Mouse (Mus musculus) layer of hippocampus, adult 11-12 months (tissue): Measurements from ENCODE around the gene Cwc15.
"Not testable (repeated sequence)": the region's sequence is repeated elsewhere in the genome, so short reads cannot be mapped to it uniquely, and the experiment has no call there.

Experiments used
- DNase-seq: peaks from one replicate; pipeline ENCODE4 v3.0.0; 2022; ENCODE audit warnings: low spot score

Cwc15 gene

GRCm38 (mm10) chr9:14500023-14500915 is at the start of gene Cwc15, which contains the start of gene Kdm4d:
TSS of gene Cwc15 (plus strand) at chr9:14500617.
TSS of gene Kdm4d (minus strand) at chr9:14500482.
- DNase-seq: peak; percentile 98

DNA sequence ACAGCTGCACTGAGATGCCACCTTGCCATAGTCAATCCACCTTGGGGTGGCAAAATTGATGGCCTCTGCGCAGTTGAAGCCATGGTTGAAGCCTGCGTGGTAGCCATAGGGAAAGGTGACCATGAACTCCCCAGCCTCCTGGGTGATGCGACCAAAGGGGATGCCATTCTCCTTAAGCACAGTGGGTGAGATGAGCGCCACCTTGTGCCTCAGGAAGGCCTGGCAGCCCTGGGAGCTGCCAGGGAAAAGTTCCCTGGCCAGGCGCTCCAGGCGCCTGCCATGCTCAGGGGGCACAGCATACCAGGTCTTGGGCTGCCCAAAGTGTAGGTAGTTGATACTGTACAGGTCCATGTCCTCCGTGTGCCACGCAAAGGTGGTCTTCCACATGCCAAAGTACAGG is 49.3 kb upstream of the Cwc15 start:
- DNase-seq: peak; percentile 12

- no peak for DNase-seq
Measured at GRCm38 (mm10) chr9:14456320-14456719, 44.1 kb upstream of the Cwc15 start.

DNA sequence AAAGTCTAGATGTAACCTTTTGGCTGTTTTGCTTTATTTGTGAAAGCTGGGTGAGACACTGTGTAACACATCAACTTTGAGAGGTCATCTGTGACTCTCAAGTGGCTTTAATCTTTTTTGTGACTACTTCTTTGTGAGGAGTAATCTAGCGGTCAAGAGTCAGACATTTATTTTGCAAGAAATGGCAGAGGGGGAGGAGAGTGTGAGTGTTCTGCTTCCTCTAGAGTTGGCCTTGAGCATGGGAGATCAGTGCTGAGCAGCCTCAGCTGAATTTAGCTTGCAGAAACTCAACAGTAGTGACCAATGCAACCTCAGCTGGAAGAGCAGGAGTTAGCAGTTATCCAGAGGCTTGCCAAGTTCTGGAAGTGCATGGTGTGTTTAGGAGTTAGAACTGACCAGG is 37.9 kb upstream of the Cwc15 start:
- DNase-seq: not testable (repeated sequence)

GRCm38 (mm10) chr9:14463668-14464067 is 36.7 kb upstream of the Cwc15 start:
- not testable (repeated sequence) for DNase-seq

DNA sequence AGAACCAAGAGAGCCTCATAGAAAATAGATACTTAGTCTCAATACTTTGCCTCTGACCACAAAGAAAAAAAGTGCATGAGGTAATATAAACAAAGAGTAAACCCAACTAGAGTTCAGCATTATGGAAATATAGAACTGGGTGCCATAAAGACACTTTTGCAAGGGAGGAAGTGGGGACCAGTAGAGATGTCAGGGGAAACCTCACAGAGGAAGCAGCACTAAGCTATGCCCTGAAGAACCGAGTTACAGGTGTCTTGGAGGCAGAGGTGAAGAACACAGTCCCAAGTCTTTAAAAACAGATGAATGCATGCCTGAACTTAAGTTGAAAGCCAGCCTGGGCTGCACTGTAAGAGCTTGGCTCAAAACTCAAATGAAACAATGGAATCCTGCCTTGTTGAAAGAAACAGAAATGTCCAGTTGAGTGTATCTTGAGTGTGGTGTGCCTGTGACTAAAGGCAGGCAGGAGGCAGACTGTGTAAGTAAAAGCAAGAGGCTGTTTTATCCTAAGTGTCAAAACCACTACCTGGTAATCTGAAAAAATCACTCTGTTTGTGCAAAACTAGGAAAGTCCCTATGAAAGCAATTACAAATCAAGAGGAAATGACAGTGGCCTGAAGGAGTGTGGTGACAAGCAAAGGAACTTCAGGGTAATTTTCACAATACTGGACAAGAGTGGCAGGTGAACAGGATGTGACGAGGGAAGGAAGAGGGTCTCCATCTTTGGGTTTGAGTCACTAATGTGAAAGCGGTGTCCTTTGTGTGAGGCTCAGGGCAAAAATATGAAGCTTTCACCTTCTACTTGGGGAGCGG is 1.3 kb upstream of the Cwc15 start:
- DNase-seq: no peak

GRCm38 (mm10) chr9:14500916-14501424 is 553 bp downstream of the Cwc15 start:
- DNase-seq: no peak

- peak; percentile 29 for DNase-seq
Measured at GRCm38 (mm10) chr9:14512633-14513445, 12.4 kb downstream of the Cwc15 start.

DNA sequence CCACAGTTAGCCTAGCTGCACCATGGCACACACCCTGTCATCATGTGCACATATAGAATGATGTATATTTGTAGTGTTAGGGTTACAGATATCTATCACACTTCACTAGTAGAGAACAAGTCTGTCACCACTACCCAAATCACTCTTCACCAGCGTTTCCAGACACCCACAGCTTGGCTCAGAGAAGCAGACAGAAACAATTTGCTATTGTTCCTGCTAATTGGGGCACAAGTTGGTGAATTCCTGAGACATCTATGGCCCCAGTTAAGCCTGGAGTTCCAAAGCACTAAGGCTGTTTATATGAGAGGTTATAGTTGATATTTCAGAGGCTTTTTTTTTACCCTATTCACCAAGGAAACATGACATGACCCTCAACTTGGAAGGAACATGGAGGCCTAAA is 16.9 kb downstream of the Cwc15 start:
- DNase-seq: no peak

GRCm38 (mm10) chr9:14518105-14518504 is 17.7 kb downstream of the Cwc15 start:
- no peak for DNase-seq

GRCm38 (mm10) chr9:14520971-14521670 is 20.7 kb downstream of the Cwc15 start:
- no peak for DNase-seq

DNA sequence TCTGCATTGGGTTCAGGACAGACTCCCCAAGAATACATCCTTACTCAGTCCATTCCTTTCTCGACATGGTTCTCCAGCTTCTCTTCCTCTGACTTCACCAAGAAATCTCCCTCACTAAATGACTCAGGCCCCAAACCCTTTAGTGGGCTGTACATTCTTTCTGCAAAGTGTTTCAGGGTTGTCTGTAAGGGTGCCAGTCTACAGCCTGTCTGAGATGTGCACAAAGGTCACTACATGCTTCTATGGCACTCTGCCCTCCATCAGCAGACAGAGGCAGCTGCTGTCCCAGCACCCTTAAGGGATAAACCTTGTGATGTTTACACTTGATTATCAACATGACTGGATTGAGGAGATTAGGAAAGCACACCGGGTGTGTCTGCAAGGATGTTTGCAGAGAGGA is 21.3 kb downstream of the Cwc15 start:
- DNase-seq: no peak

GRCm38 (mm10) chr9:14523408-14524043 is 23.1 kb downstream of the Cwc15 start:
- peak; percentile 82 for DNase-seq

GRCm38 (mm10) chr9:14530004-14530403 is 29.6 kb downstream of the Cwc15 start:
- DNase-seq: no peak

GRCm38 (mm10) chr9:14532283-14532682 is 31.9 kb downstream of the Cwc15 start:
- no peak for DNase-seq

DNA sequence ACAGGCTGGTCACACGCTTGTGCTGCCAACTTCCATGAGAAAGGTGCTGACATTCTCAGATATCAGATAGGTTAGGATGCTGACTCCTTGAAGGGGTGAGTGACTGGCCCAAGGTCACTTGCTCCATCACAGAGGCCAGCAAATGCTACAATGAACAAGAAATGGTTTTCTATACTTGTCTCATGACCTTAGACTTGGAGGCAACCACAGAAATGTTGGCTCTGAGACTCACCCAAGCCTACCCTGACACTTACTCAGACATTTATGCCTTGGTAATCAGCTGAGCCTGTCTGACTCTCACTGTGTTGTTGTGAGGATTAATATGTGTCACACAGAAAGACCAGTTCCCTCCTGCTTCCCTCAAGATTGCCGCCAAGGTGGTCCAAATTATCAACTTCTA is 33.2 kb downstream of the Cwc15 start:
- no peak for DNase-seq

DNA sequence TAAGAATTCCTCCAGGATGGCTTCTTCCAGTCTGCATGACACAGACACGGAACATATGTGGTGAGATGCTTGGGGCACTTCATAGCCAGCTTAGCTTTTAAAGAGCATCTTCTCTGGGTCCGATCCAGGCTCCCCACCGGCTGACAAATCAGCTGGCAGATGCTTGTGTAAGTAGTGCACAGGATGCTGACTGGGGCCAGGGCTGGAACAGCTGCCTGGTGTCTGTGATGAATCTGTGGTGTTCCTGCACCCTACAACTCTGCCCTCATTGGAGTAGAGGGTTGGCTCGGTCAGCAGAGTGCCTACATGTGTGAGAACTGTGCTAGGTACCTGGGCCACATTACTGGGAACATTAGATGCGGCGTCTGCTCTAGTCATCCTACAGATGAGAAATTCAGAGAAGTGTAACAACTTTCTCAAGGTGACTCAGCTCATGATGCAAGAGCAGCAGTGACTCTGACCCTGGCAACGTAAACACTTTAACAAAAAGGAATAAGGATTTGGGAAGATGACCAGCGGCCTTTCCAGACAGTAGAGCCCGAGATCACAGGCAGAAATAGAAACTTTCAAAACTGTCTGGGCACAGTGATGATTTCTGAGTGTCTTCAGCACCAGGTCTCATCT is 34.5 kb downstream of the Cwc15 start:
- DNase-seq: no peak

DNA sequence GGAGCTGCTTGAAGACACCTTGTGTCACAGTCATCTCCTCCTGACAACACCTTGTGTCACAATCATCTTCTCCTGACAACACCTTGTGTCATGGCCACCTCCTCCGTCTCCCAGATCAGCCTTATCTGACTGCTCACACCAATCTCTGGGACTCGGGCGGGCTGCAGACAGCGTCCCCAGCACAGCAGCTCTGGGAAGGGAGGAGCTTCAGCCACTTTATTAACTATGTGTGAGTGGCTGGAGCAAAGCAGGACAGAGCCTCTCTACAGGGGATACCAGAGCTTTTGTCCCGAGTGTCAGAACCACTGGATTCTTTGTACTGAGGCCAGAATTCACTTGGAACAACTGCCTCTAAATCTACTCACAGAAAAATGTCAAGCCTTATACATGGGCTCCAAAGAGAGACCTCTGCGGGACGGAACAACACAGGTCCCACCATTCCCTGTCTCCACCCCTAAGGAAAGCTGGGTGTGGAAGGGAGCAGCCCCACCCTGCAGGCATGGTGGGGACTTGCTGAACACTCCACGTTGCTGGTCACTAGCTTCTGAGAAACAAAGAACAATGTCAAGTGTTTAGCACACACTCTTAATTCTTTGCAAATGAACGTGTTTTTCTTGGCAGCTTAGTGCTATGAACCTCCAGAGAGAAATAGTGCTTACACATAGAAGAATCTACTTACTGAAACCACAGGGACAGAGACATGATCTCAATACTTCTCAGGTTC is 43.8 kb downstream of the Cwc15 start:
- no peak for DNase-seq

DNA sequence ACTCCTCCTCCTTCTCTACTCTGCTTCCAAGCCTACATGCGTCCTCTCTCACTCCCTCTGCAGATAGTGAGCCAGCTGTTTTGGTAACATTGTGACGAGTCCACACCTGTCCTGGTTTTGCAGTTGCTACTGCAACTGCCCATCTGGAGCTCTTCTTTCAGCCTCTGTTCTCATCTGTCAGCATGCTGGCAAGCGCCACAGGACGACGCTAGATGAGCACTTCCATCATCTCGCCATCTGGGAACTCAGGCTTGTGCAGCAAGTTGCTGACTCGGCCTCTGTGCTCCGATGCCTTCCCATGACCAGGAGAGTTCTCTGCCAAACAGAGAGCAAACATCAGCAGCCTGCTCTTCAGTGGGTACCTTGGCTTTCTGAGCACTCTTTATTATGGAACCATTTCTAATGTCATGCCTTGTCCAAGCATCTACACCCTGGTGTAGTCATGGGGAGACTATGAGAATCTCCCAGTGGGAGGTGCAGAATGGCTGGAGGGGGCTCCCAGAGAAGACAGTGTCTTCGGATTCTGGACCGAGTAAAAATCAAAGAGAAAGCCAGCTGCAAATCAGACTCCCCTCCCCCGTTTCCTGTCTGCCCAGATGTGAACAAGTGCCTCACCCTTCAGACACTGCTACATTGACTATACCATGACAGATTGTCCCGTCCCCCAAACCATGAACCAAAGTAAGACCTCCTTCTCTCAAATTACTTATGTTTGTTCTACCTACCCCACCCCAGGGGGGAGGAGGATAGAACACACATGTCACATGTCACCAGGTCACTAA is 47.4 kb downstream of the Cwc15 start:
- DNase-seq: no peak
